Mouse (Mus musculus): ENCODE data around the gene Tdrd1. TPM values are rescaled to one million over a fixed set of nuclear protein-coding genes. Genes with fewer than 3 reads are reported as not detected.

The Tdrd1 gene
- polyA plus RNA-seq, 1 experiment: 0.09 TPM

DNA sequence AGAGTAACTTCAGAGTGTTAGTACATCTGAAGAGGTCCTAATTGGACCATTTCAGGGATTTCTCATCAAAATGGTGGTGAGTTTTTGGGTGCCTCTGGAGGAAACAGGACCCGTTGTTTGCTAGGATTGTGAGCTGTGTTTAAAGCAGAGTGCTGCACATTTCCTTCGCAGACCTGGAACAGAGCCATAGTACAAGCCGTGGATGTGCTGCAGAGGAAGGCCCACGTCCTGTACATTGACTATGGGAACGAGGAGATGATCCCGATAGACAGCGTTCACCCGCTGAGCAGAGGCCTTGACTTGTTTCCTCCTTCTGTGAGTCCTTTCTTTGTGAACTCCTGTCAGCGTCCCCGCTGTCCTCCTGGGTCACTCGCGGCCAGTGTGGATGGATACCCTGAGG is 17.0 kb downstream of the Tdrd1 start:
- Histone ChIP-seq H3K36me3 (ENCODE audit: control insufficient read depth, insufficient read depth, low read length) (no peaks in the 10 kb centered on the region), H3K27ac (ENCODE audit: control insufficient read depth, insufficient read depth, low read length) (no peak overlapping the region), H3K4me3 (ENCODE audit: control insufficient read depth, insufficient read depth, low read length) (no peak overlapping the region), H3K4me1 (replicated peaks; ENCODE audit: control insufficient read depth, insufficient read depth, low read length) (no peaks in the 10 kb centered on the region), H3K27me3 (ENCODE audit: control insufficient read depth, insufficient read depth, low read length) (no peaks in the 10 kb centered on the region)
- DNase-seq: no peak
- WGBS: 95% methylated on average over 12 of the region's 12 CpGs
- TF ChIP-seq CTCF (IDR thresholded peaks at IDR 0.05; ENCODE audit: borderline replicate concordance, control insufficient read depth, extremely low read depth, insufficient read depth, low read length, poor library complexity) (no peak), POLR2A (IDR thresholded peaks at IDR 0.05; ENCODE audit: control insufficient read depth, extremely low read depth, insufficient read depth, low read length, poor library complexity) (no peak)

- no peak for DNase-seq
- no peak for TF ChIP-seq POLR2A (IDR thresholded peaks at IDR 0.05; ENCODE audit: control insufficient read depth, extremely low read depth, insufficient read depth, low read length, poor library complexity)
- no peak for TF ChIP-seq CTCF (IDR thresholded peaks at IDR 0.05; ENCODE audit: borderline replicate concordance, control insufficient read depth, extremely low read depth, insufficient read depth, low read length, poor library complexity)
- H3K4me1 ChIP-seq (replicated peaks; ENCODE audit: control insufficient read depth, insufficient read depth, low read length): no peaks in the 10 kb centered on the region
- H3K4me3 ChIP-seq (ENCODE audit: control insufficient read depth, insufficient read depth, low read length): no peak overlapping the region
- peaks cover 3% of the 10 kb centered on the region; the same call in 1 of the 2 replicates for H3K27me3 ChIP-seq (ENCODE audit: control insufficient read depth, insufficient read depth, low read length)
- H3K36me3 ChIP-seq (ENCODE audit: control insufficient read depth, insufficient read depth, low read length): no peaks in the 10 kb centered on the region
- H3K27ac ChIP-seq (ENCODE audit: control insufficient read depth, insufficient read depth, low read length): no peak overlapping the region
These were observed 26.6 kb downstream of the Tdrd1 start for GRCm38 (mm10) chr19:56852590-56852989.

GRCm38 (mm10) chr19:56856455-56856854 is 30.4 kb downstream of the Tdrd1 start:
- WGBS: 68% methylated on average over 5 of the region's 5 CpGs
- DNase-seq: no peak
- H3K4me1 ChIP-seq (replicated peaks; ENCODE audit: control insufficient read depth, insufficient read depth, low read length): no peaks in the 10 kb centered on the region
- H3K27me3 ChIP-seq (ENCODE audit: control insufficient read depth, insufficient read depth, low read length): peaks cover 3% of the 10 kb centered on the region; the same call in 1 of the 2 replicates
- H3K27ac ChIP-seq (ENCODE audit: control insufficient read depth, insufficient read depth, low read length): no peak overlapping the region
- H3K4me3 ChIP-seq (ENCODE audit: control insufficient read depth, insufficient read depth, low read length): no peak overlapping the region
- H3K36me3 ChIP-seq (ENCODE audit: control insufficient read depth, insufficient read depth, low read length): no peaks in the 10 kb centered on the region
- TF ChIP-seq POLR2A (IDR thresholded peaks at IDR 0.05; ENCODE audit: control insufficient read depth, extremely low read depth, insufficient read depth, low read length, poor library complexity) (no peak), CTCF (IDR thresholded peaks at IDR 0.05; ENCODE audit: borderline replicate concordance, control insufficient read depth, extremely low read depth, insufficient read depth, low read length, poor library complexity) (no peak)

GRCm38 (mm10) chr19:56867701-56868100 is 41.7 kb downstream of the Tdrd1 start:
- no peak for DNase-seq
- Histone ChIP-seq H3K4me3 (ENCODE audit: control insufficient read depth, insufficient read depth, low read length) (no peak overlapping the region), H3K27me3 (ENCODE audit: control insufficient read depth, insufficient read depth, low read length) (no peaks in the 10 kb centered on the region), H3K27ac (ENCODE audit: control insufficient read depth, insufficient read depth, low read length) (no peak overlapping the region), H3K36me3 (ENCODE audit: control insufficient read depth, insufficient read depth, low read length) (no peaks in the 10 kb centered on the region), H3K4me1 (replicated peaks; ENCODE audit: control insufficient read depth, insufficient read depth, low read length) (no peaks in the 10 kb centered on the region)
- TF ChIP-seq CTCF (IDR thresholded peaks at IDR 0.05; ENCODE audit: borderline replicate concordance, control insufficient read depth, extremely low read depth, insufficient read depth, low read length, poor library complexity) (no peak), POLR2A (IDR thresholded peaks at IDR 0.05; ENCODE audit: control insufficient read depth, extremely low read depth, insufficient read depth, low read length, poor library complexity) (no peak)
- WGBS: 86% methylated on average over 4 of the region's 4 CpGs

DNA sequence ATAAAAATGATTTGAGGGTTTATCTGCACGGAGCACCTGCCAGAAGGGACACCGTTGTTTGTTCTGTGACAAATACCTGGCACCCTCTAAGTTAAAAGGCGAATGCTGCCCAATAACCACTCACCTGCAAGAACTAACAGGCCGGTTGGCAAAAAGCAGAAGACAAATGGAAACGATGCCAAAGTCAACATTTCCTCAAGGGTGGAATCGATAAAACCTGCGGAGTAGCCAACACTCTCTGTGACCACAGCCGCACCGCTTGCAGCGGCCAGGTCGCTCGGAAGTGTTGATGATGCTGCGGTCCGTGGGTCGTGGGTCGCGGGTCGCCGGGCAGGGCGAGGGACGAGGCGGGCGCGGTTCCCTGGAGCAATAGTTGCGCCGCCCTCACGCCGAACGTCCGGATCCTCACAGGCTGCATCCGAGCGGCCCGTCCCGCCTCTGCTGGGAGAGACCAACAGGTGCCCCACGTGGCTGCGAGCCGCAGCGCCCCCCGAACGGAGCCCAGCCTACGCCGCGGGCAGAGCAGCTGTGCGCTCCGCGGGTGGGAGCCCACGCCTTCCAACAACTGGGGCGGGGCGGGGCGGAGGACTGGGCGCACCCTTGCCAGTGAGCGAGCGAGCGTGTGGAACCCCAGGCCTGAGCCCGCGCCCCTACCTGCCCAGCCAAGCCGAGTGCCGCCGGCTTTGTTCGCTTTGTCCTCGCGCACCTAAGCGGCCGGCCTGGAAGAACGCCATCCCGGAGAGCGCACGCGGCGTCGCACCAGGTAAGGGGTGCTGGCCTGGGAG is 48.0 kb downstream of the Tdrd1 start, which contains the start of gene Vwa2:
Gene Vwa2, plus strand, starts transcription at position 434 of the 785 bp plus-strand sequence.
- peak; percentile 30 for DNase-seq
- H3K27ac ChIP-seq (ENCODE audit: control insufficient read depth, insufficient read depth, low read length): no peak within 1 kb of the TSS
- TF ChIP-seq CTCF (IDR thresholded peaks at IDR 0.05; ENCODE audit: borderline replicate concordance, control insufficient read depth, extremely low read depth, insufficient read depth, low read length, poor library complexity): no peak
- 4% methylated on average over 71 of the region's 71 CpGs for WGBS
- no peaks in the 10 kb centered on the region for H3K36me3 ChIP-seq (ENCODE audit: control insufficient read depth, insufficient read depth, low read length)
- H3K27me3 ChIP-seq (ENCODE audit: control insufficient read depth, insufficient read depth, low read length): peaks cover 6% of the 10 kb centered on the region; the same call in 1 of the 2 replicates
- no peak within 1 kb of the TSS for H3K4me3 ChIP-seq (ENCODE audit: control insufficient read depth, insufficient read depth, low read length)
- H3K4me1 ChIP-seq (replicated peaks; ENCODE audit: control insufficient read depth, insufficient read depth, low read length): 0 out of 2 replicates have a peak, but pooled peaks cover 4% of the 10 kb centered on the region

DNA sequence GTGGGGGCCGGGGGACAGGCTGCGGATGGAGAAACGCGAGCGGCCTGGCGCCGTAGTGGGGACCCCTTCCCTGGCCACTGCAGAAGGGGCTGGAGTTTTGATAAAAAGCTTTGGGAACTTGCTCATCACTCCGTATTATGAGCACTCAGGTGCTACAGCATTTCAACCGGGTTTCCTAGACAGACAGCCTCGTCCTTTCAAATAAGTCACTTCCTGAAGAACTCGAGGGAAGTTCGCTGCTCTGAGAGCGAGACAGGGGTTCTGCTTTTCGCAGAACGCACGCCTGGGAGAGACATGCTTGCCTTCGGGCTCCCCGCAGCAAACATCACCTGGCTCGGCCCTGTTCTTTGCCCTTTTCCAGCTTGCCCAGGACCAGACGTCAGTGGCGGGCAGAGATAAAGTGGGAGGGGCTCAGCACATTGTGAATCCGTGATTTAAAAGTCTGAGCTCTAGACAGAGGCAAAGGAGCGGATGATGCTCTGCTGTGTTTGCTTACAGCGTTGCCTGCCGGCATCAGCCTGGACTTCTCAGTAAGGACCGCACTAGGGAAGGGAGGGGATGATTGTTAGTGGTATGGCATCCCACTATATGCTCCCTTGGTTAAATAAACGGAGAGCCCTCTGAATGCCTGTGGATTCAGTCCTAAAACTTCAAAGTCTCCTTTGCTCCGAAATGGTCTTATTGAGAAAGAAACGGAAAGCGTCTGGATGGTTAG is 48.7 kb downstream of the Tdrd1 start:
- peaks cover 6% of the 10 kb centered on the region; the same call in 1 of the 2 replicates for H3K27me3 ChIP-seq (ENCODE audit: control insufficient read depth, insufficient read depth, low read length)
- 0 out of 2 replicates have a peak, but pooled peaks cover 4% of the 10 kb centered on the region for H3K4me1 ChIP-seq (replicated peaks; ENCODE audit: control insufficient read depth, insufficient read depth, low read length)
- 13% methylated on average over 30 of the region's 30 CpGs for WGBS
- no peak overlapping the region for H3K27ac ChIP-seq (ENCODE audit: control insufficient read depth, insufficient read depth, low read length)
- TF ChIP-seq POLR2A (IDR thresholded peaks at IDR 0.05; ENCODE audit: control insufficient read depth, extremely low read depth, insufficient read depth, low read length, poor library complexity) (no peak), CTCF (IDR thresholded peaks at IDR 0.05; ENCODE audit: borderline replicate concordance, control insufficient read depth, extremely low read depth, insufficient read depth, low read length, poor library complexity) (no peak)
- DNase-seq: no peak
- H3K36me3 ChIP-seq (ENCODE audit: control insufficient read depth, insufficient read depth, low read length): no peaks in the 10 kb centered on the region
- H3K4me3 ChIP-seq (ENCODE audit: control insufficient read depth, insufficient read depth, low read length): no peak overlapping the region
